16 mouse cellular contexts compared by ENCODE assay signal in the genomic region with DNA sequence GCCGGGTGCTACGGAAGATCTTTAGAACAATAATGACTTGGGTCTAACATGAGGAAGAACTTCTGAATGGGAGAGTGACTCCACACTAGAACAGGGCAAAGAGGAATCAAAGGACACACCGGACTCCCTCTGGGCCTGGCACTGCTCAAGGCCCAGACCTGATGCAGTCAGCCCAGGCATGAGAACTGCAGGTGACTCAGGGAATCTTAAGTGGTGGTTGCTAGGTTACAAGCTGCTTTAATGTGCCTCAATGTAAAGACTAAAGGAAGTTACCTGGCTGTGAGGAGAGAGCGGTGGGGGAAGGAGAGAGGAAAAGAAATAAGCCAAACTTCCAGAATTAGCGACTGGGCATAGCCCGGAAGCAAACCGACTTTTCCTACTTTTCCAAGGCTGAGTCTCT. TPM values are rescaled to one million over a fixed set of nuclear protein-coding genes. Genes with fewer than 3 reads are reported as not detected.
DNase-seq lines count a peak whose midpoint lies in the region; ATAC-seq and TF ChIP-seq lines count a peak whose summit lies in the region.
"Had no signal": no experiment of that assay in that cellular context is flagged by ENCODE, and none has a peak within 500 bp of the region (broad histone marks: within the 10 kb centered on the region; RNA-seq: fewer than 3 reads in every experiment).

No protein-coding gene starts in this region.

- ATAC-seq in lung, embryonic 15.5 days (ENCODE audit: borderline replicate concordance, extremely low read depth, low FRiP score, low TSS enrichment) = no peak
- ATAC-seq in forebrain, embryonic 16.5 days = 0 out of 2 replicates have a peak, but pooled peaks have one; percentile 11
- ATAC-seq in liver, postnatal 0 days = no peak
- ATAC-seq: hindbrain, postnatal 0 days had no signal

- H3K9me3 ChIP-seq in lung, embryonic 15.5 days = no peaks in the 10 kb centered on the region
- no peaks in the 10 kb centered on the region for H3K9me3 ChIP-seq in forebrain, embryonic 16.5 days (ENCODE audit: control insufficient read depth, low read length)
- H3K9me3 ChIP-seq in liver, postnatal 0 days (ENCODE audit: low read length) = no peaks in the 10 kb centered on the region
- H3K9me3 ChIP-seq: heart, embryonic 12.5 days; neural tube, embryonic 13.5 days had no signal

- intact Hi-C loops in left cerebral cortex, postnatal 4 days (cut with DNase I) = no loop called here

- WGBS in cerebellum, adult 2 months = 76% methylated on average over 7 of the region's 7 CpGs
- WGBS in lung, embryonic 15.5 days = 52% methylated on average over 7 of the region's 7 CpGs
- 66% methylated on average over 7 of the region's 7 CpGs for WGBS in forebrain, embryonic 16.5 days
- 80% methylated on average over 7 of the region's 7 CpGs for WGBS in liver, postnatal 0 days (ENCODE audit: insufficient replicate concordance)

- no peaks in the 10 kb centered on the region for H3K36me3 ChIP-seq in lung, embryonic 15.5 days
- H3K36me3 ChIP-seq in forebrain, embryonic 16.5 days (ENCODE audit: control insufficient read depth, insufficient read depth) = no peaks in the 10 kb centered on the region
- no peaks in the 10 kb centered on the region for H3K36me3 ChIP-seq in liver, postnatal 0 days (replicated peaks; ENCODE audit: insufficient read depth, low read length)
- H3K36me3 ChIP-seq: heart, embryonic 12.5 days; neural tube, embryonic 13.5 days had no signal

- peaks cover 24% of the 10 kb centered on the region for H3K4me1 ChIP-seq in cerebellum, adult 2 months (ENCODE audit: control insufficient read depth, insufficient read depth, low read length)
- H3K4me1 ChIP-seq in lung, embryonic 15.5 days = peaks cover 75% of the 10 kb centered on the region
- H3K4me1 ChIP-seq in forebrain, embryonic 16.5 days (replicated peaks; ENCODE audit: control insufficient read depth, insufficient read depth, low read length) = peaks cover 47% of the 10 kb centered on the region
- H3K4me1 ChIP-seq in liver, postnatal 0 days (ENCODE audit: insufficient read depth) = peaks cover 7% of the 10 kb centered on the region

- no peak overlapping the region for H3K4me3 ChIP-seq in cerebellum, adult 2 months (replicated peaks; ENCODE audit: insufficient read depth, low read depth, low read length)
- H3K4me3 ChIP-seq in lung, embryonic 15.5 days = no peak overlapping the region
- no peak overlapping the region for H3K4me3 ChIP-seq in forebrain, embryonic 16.5 days (replicated peaks; ENCODE audit: low read length)
- H3K4me3 ChIP-seq in liver, postnatal 0 days (ENCODE audit: low read depth, low read length) = no peak overlapping the region
- H3K4me3 ChIP-seq: heart, embryonic 12.5 days; neural tube, embryonic 13.5 days had no signal

- TF ChIP-seq CTCF in cerebellum, adult 2 months (IDR thresholded peaks at IDR 0.05; ENCODE audit: borderline replicate concordance, insufficient read depth, low read depth, low read length) = no peak
- no peak for TF ChIP-seq CTCF in liver, postnatal 0 days (IDR thresholded peaks at IDR 0.05; ENCODE audit: low read depth)

- peak; percentile 3 for DNase-seq in cerebellum, adult 9-11 months
- DNase-seq in cerebellum, adult 2 months = no peak
- no peak for DNase-seq in lung, postnatal 14 days
- peak; percentile 60 for DNase-seq in R1 (ENCODE audit: low read depth, low spot score)
- no peak for DNase-seq in liver, postnatal 0 days
- DNase-seq in left cerebral cortex, postnatal 4 days = no peak
- DNase-seq: kidney, adult 8-10 months; kidney, postnatal 4 days; liver; thymus, postnatal 14 days had no signal

- TF ChIP-seq POLR2A in cerebellum, adult 2 months (IDR thresholded peaks at IDR 0.05; ENCODE audit: borderline replicate concordance, insufficient read depth, low read length) = no peak

- H3K27ac ChIP-seq in cerebellum, adult 2 months (ENCODE audit: insufficient read depth, low read length) = no peak overlapping the region
- peak overlapping the region; percentile 84 for H3K27ac ChIP-seq in lung, embryonic 15.5 days
- no peak overlapping the region for H3K27ac ChIP-seq in forebrain, embryonic 16.5 days (ENCODE audit: low read length)
- H3K27ac ChIP-seq in liver, postnatal 0 days (ENCODE audit: low read depth) = no peak overlapping the region
- H3K27ac ChIP-seq: hindbrain, postnatal 0 days; neural tube, embryonic 13.5 days had no signal

- no peaks in the 10 kb centered on the region for H3K27me3 ChIP-seq in cerebellum, adult 2 months (ENCODE audit: control insufficient read depth, insufficient read depth, low read length)
- peaks cover 32% of the 10 kb centered on the region for H3K27me3 ChIP-seq in lung, embryonic 15.5 days
- H3K27me3 ChIP-seq in forebrain, embryonic 16.5 days (replicated peaks; ENCODE audit: control insufficient read depth, insufficient read depth, low read length) = peaks cover 4% of the 10 kb centered on the region; the same call in 1 of the 2 replicates
- H3K27me3 ChIP-seq in liver, postnatal 0 days (ENCODE audit: insufficient read depth, low read length) = peaks cover 37% of the 10 kb centered on the region

- no peak for TF ChIP-seq EP300 in liver, postnatal 0 days (IDR thresholded peaks at IDR 0.05; ENCODE audit: low read depth)

- H3K9ac ChIP-seq in lung, embryonic 15.5 days = no peak overlapping the region
- H3K9ac ChIP-seq in forebrain, embryonic 16.5 days (replicated peaks; ENCODE audit: low read depth, low read length) = no peak overlapping the region
- no peak overlapping the region for H3K9ac ChIP-seq in liver, postnatal 0 days (replicated peaks)
- H3K9ac ChIP-seq: heart, embryonic 12.5 days; neural tube, embryonic 13.5 days had no signal

- no peak overlapping the region for H3K4me2 ChIP-seq in lung, embryonic 15.5 days
- no peak overlapping the region for H3K4me2 ChIP-seq in forebrain, embryonic 16.5 days (ENCODE audit: low read length)
- H3K4me2 ChIP-seq in liver, postnatal 0 days (ENCODE audit: low read depth, low read length) = no peak overlapping the region
- H3K4me2 ChIP-seq: heart, embryonic 12.5 days; neural tube, embryonic 13.5 days had no signal

RNA-seq across cellular contexts. Expression of a gene that starts 2.9 kb away (rescaled TPM):
- 25.1 and 29.6 TPM in 2 replicates for polyA plus RNA-seq in cerebellum, adult 2 months (2012; rRNA removed)
- polyA plus RNA-seq in lung, embryonic 15.5 days (2015; fragmentation: Nextera tagmentation; extraction: Ambion mirVana) = 0.52 and 0.56 TPM in 2 replicates
- 2.7 and 3.4 TPM in 2 replicates for polyA plus RNA-seq in forebrain, embryonic 16.5 days (2015; fragmentation: Nextera tagmentation; extraction: Ambion mirVana)
- 0.32 and 0.40 TPM in 2 replicates for polyA plus RNA-seq in liver, postnatal 0 days (2015; fragmentation: Nextera tagmentation; extraction: Ambion mirVana)
- total RNA-seq in left cerebral cortex, postnatal 4 days (2021) = 10 to 100 TPM in 1 of 2 experiments, 1 to 10 TPM in 1; 9.1 to 10.7 TPM
- total RNA-seq: MEL had no signal

RNA-seq across cellular contexts. Expression of a gene that starts 20.4 kb away (rescaled TPM):
- 2.9 and 3.3 TPM in 2 replicates for polyA plus RNA-seq in cerebellum, adult 2 months (2012; rRNA removed)
- 19.5 and 21.1 TPM in 2 replicates for polyA plus RNA-seq in lung, embryonic 15.5 days (2015; fragmentation: Nextera tagmentation; extraction: Ambion mirVana)
- 13.3 and 13.4 TPM in 2 replicates for polyA plus RNA-seq in forebrain, embryonic 16.5 days (2015; fragmentation: Nextera tagmentation; extraction: Ambion mirVana)
- 6.0 and 6.8 TPM in 2 replicates for polyA plus RNA-seq in liver, postnatal 0 days (2015; fragmentation: Nextera tagmentation; extraction: Ambion mirVana)
- total RNA-seq in left cerebral cortex, postnatal 4 days (2021) = 1 to 10 TPM; 2.6 to 3.2 TPM

Comparison
In these comparisons a context has a peak if more than half of its experiments do, and no peak if none do; other contexts are left out.
1. DNase-seq: peak in cerebellum, adult 9-11 months (single experiment) and R1 (single experiment); none in cerebellum, adult 2 months (0 of 2), lung, postnatal 14 days (single experiment), liver, postnatal 0 days (single experiment) and left cerebral cortex, postnatal 4 days (single experiment).